ENCODE assay signal across 12 mouse cellular contexts in genomic region chr3:95519315-95519714, GRCm38 (mm10). TPM values are rescaled to one million over a fixed set of nuclear protein-coding genes. Genes with fewer than 3 reads are reported as not detected.
DNase-seq lines count a peak whose midpoint lies in the region; ATAC-seq lines count a peak whose summit lies in the region.
"Had no signal": no experiment of that assay in that cellular context is flagged by ENCODE, and none has a peak within 500 bp of the region (broad histone marks: within the 10 kb centered on the region; RNA-seq: fewer than 3 reads in every experiment).

No protein-coding gene starts in this region.

- peak; percentile 91 for DNase-seq in heart, embryonic 10.5 days (ENCODE audit: low spot score)
- DNase-seq in heart, postnatal 4 days: no peak
- DNase-seq in spleen, adult 12 weeks (ENCODE audit: low spot score): peak; percentile 58
- no peak for DNase-seq in spleen, adult 18-20 months
- DNase-seq in layer of hippocampus, adult 9-11 months: no peak
- DNase-seq in frontal cortex, postnatal 25 days (ENCODE audit: low spot score in 2 of 2): no peak
- DNase-seq in gastrocnemius, postnatal 14 days: no peak
- DNase-seq: left cerebral cortex, postnatal 4 days had no signal

- peak; percentile 86 for ATAC-seq in liver, embryonic 16.5 days (ENCODE audit: low read depth)

- WGBS in heart, embryonic 10.5 days: 55% methylated on average over 2 of the region's 2 CpGs
- WGBS in liver, embryonic 16.5 days (ENCODE audit: insufficient replicate concordance): 23% methylated on average over 2 of the region's 2 CpGs

- H3K4me2 ChIP-seq in liver, embryonic 16.5 days (ENCODE audit: low read depth, low read length): peak overlapping the region; percentile 51
- H3K4me2 ChIP-seq: embryonic facial prominence, embryonic 12.5 days had no signal

- H3K27ac ChIP-seq in heart, embryonic 10.5 days: peak overlapping the region; percentile 70
- peak overlapping the region; percentile 88 for H3K27ac ChIP-seq in liver, embryonic 16.5 days (ENCODE audit: low read length)
- H3K27ac ChIP-seq: embryonic facial prominence, embryonic 12.5 days had no signal

- intact Hi-C loops in gastrocnemius, postnatal 14 days (cut with DNase I; ENCODE audit: low total_unique reads): loop anchor here (10.0 kb wide), 1 partner anchor 255 kb away; no protein-coding TSS in a partner anchor

- no peaks in the 10 kb centered on the region for H3K36me3 ChIP-seq in heart, embryonic 10.5 days
- H3K36me3 ChIP-seq in liver, embryonic 16.5 days (ENCODE audit: control insufficient read depth, insufficient read depth): no peaks in the 10 kb centered on the region
- H3K36me3 ChIP-seq: embryonic facial prominence, embryonic 12.5 days had no signal

- peaks cover 17% of the 10 kb centered on the region for H3K4me1 ChIP-seq in heart, embryonic 10.5 days
- peaks cover 67% of the 10 kb centered on the region for H3K4me1 ChIP-seq in liver, embryonic 16.5 days (ENCODE audit: control insufficient read depth, low read depth, low read length)

- no peak overlapping the region for H3K4me3 ChIP-seq in heart, embryonic 10.5 days
- H3K4me3 ChIP-seq in liver, embryonic 16.5 days (ENCODE audit: low read depth, low read length): 0 out of 2 replicates have a peak overlapping the region, but pooled peaks have one; percentile 2
- H3K4me3 ChIP-seq: embryonic facial prominence, embryonic 12.5 days had no signal

- no peaks in the 10 kb centered on the region for H3K27me3 ChIP-seq in heart, embryonic 10.5 days (ENCODE audit: insufficient read depth, poor library complexity, severe bottlenecking)
- H3K27me3 ChIP-seq in liver, embryonic 16.5 days (ENCODE audit: control insufficient read depth, insufficient read depth, low read depth, low read length): no peaks in the 10 kb centered on the region
- H3K27me3 ChIP-seq: embryonic facial prominence, embryonic 12.5 days had no signal

- no peaks in the 10 kb centered on the region for H3K9me3 ChIP-seq in heart, embryonic 10.5 days
- H3K9me3 ChIP-seq in liver, embryonic 16.5 days (replicated peaks; ENCODE audit: control insufficient read depth, low read length): no peaks in the 10 kb centered on the region
- H3K9me3 ChIP-seq: embryonic facial prominence, embryonic 12.5 days had no signal

- H3K9ac ChIP-seq in liver, embryonic 16.5 days (ENCODE audit: low read depth, low read length): peak overlapping the region; percentile 55
- H3K9ac ChIP-seq: embryonic facial prominence, embryonic 12.5 days had no signal

RNA-seq across cellular contexts. Expression of gene Ctss, which starts 7.3 kb away (rescaled TPM):
- 0.96 and 1.9 TPM in 2 replicates for polyA plus RNA-seq in heart, embryonic 10.5 days (2016; fragmentation: Nextera tagmentation; extraction: Ambion mirVana)
- total RNA-seq in heart, postnatal 4 days (2021): 1 to 10 TPM; 6.5 to 9.0 TPM
- 38.4 and 38.5 TPM in 2 replicates for polyA plus RNA-seq in liver, embryonic 16.5 days (2015; fragmentation: Nextera tagmentation; extraction: Ambion mirVana)
- 1 to 10 TPM; 3.5 to 3.8 TPM for total RNA-seq in gastrocnemius, postnatal 14 days (2021)

RNA-seq across cellular contexts. Expression of gene Ctsk, which starts 20.3 kb away (rescaled TPM):
- 4.2 and 10.2 TPM in 2 replicates for polyA plus RNA-seq in heart, embryonic 10.5 days (2016; fragmentation: Nextera tagmentation; extraction: Ambion mirVana)
- total RNA-seq in heart, postnatal 4 days (2021): 10 to 100 TPM; 17.0 to 17.9 TPM
- 1.0 and 1.3 TPM in 2 replicates for polyA plus RNA-seq in liver, embryonic 16.5 days (2015; fragmentation: Nextera tagmentation; extraction: Ambion mirVana)
- 10 to 100 TPM; 19.3 to 21.5 TPM for total RNA-seq in gastrocnemius, postnatal 14 days (2021)

RNA-seq across cellular contexts. Expression of gene Hormad1, which starts 40.2 kb away (rescaled TPM):
- polyA plus RNA-seq in heart, embryonic 10.5 days (2016; fragmentation: Nextera tagmentation; extraction: Ambion mirVana): 0.19 TPM in 1 of 2 replicates, not detected in the other
- not detected for total RNA-seq in heart, postnatal 4 days (2021)
- not detected in 2 replicates for polyA plus RNA-seq in liver, embryonic 16.5 days (2015; fragmentation: Nextera tagmentation; extraction: Ambion mirVana)
- total RNA-seq in gastrocnemius, postnatal 14 days (2021): not detected
- total RNA-seq: layer of hippocampus, adult 18-20 months; left cerebral cortex, postnatal 4 days had no signal
- polyA plus RNA-seq: embryonic facial prominence, embryonic 12.5 days; heart, embryonic 14.5 days had no signal

Comparison
In these comparisons a context has a peak if more than half of its experiments do, and no peak if none do; other contexts are left out.
1. DNase-seq: peak in heart, embryonic 10.5 days (single experiment) and spleen, adult 12 weeks (single experiment); none in heart, postnatal 4 days (single experiment), spleen, adult 18-20 months (0 of 2), layer of hippocampus, adult 9-11 months (single experiment), frontal cortex, postnatal 25 days (0 of 2) and gastrocnemius, postnatal 14 days (single experiment).